Mouse (Mus musculus) gastrocnemius, postnatal 25 days (tissue): ENCODE measurements around the gene Rundc3b. TPM values are rescaled to one million over a fixed set of nuclear protein-coding genes. Genes with fewer than 3 reads are reported as not detected.

Experiments used
- DNase-seq: peaks from one replicate; pipeline ENCODE4 v3.0.0; 2022
- long read RNA-seq, 2 experiments: library from polyadenylated mRNA; stranded (forward); transcript quantifications; one replicate each; pipeline ENCODE4 v2.0.0; 2021
- total RNA-seq, 2 experiments: library from RNA; stranded (reverse); gene quantifications; 1 replicate in 1 of 2; 2 replicates in 1 of 2; pipeline ENCODE4 v1.2.3; 2021

Rundc3b gene
- under 1 TPM in 1 of 2 experiments, not detected in 1; 0.11 TPM for total RNA-seq
- long read RNA-seq, experiment 1, partial matches to known transcripts: 0 of 10 reads
- long read RNA-seq, experiment 1, other reads (novel, unspliced or antisense): 10 of 10 reads
- long read RNA-seq, experiment 2, partial matches to known transcripts: 0 of 5 reads
- long read RNA-seq, experiment 2, other reads (novel, unspliced or antisense): 5 of 5 reads

DNA sequence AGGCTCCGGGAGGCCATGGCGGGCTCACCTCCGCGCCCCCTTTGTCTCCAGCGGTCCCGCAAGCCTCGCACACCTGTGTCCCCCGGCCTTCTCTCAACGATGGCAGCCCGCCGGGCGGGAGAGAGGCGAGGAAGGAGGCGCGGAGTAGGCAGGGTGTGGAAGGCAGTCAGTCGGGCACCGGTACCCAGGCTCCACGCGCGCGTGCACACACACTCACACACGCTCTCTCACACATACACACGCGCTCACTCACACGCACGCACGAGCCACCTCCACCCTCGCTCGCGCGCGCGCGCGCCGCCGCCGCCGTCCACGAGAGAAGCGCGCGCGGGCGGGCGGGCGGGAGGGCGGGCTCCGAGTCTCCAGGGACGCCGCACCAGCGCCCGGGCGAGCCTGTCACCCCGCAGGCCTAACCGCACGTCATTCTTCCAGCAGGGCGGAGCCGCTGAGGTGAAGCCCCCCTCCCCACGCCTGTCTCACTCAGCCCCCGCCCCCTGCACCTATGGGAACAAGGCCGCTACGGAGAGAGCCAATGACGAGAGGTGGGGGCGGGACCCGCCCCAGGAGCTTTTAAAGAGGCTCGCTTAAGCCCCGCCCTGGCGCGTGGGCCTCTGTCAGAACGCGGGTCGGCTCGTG is at the start of gene Rundc3b:
TSS of gene Rundc3b (minus strand) at position 357 of the 636 bp plus-strand sequence.
- DNase-seq: peak; percentile 80

DNA sequence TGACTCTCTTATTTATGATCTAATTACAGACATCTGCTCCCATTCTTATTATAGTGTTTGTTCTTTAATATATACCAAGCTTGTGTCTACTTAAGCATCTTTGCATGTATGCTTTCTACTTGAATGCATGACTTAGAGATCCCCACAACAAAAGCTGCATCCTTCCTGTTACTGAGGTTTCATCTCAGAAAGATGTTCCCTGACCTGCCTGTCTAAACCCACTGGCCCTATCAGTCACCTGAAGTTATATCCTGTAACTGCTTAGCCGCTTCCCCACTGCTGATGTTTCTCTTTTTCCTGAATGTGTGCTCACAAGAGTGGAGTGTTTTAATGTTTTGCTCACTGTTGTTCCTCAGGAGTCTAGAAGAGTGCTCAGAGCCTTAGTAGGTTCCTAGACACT is 46.9 kb upstream of the Rundc3b start:
- no peak for DNase-seq

DNA sequence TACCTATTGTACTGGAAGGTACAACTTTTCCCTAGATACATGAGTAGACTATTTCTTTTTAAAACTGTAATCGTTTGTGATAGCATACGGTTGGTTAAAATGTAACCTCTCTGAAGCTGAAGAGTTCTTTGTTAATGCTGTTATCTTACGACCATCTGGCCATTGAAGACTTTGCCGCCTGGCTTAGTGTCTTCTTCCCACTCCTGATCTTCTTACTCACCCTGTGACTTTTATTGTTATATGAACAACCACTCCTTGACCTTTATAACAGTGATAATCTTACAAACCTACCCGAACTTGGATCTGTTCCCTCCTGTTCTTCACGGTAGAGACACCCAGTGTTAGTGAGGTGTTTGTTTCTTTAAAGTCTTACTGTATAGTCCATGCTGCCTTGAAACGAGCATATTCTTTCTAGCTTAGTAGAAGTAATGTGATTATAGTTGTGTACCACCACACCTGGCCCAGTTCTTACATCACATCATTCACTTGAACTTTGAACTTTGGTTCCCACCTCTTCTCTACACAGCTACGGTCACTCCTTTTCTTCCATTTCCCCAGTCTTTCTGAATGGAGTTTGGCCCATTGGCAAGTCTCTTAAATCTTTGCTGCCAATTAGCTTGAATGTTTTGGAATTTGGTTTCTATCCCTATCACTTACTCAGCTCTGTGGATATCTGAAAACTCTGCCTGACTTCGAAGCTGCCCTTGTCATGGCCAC is 45.2 kb upstream of the Rundc3b start:
- DNase-seq: no peak

DNA sequence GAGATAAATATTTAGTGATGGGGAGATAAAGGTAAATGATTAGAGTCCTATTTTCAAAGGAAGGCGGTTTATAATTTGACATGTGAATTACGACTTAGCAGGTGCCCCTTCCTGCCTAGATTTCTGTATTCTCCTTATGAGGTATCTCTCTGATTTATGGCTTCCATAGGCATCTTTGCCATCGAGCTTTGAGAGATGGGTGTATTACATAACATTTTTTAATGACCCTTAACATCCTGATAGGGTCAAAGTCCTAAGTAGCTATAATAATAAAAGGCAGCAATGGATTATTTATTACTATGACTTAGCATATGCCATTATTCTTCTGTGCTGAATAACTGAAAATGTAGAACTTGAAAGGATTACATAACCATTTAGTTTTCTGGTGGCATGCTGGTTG is 41.9 kb upstream of the Rundc3b start:
- no peak for DNase-seq

DNA sequence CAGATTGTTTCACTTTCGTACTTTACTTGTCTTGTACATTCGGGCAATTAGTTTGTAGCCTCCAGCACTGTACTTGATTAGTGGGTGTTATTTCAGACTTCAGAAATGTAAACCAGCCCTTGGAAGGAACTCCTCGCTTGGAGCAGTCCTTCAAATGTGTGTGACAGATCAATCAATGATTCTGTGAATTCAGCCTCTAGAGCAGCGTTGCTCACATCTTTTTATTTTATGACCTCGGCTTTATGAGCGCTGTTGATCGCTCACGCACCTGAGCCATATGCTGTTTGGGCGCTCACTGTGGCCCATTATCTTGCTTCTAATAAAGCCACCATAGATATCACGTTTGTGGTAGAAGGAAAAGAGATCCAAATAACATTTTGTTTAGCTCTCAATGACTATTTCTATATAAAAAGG is 38.0 kb upstream of the Rundc3b start:
- no peak for DNase-seq

DNA sequence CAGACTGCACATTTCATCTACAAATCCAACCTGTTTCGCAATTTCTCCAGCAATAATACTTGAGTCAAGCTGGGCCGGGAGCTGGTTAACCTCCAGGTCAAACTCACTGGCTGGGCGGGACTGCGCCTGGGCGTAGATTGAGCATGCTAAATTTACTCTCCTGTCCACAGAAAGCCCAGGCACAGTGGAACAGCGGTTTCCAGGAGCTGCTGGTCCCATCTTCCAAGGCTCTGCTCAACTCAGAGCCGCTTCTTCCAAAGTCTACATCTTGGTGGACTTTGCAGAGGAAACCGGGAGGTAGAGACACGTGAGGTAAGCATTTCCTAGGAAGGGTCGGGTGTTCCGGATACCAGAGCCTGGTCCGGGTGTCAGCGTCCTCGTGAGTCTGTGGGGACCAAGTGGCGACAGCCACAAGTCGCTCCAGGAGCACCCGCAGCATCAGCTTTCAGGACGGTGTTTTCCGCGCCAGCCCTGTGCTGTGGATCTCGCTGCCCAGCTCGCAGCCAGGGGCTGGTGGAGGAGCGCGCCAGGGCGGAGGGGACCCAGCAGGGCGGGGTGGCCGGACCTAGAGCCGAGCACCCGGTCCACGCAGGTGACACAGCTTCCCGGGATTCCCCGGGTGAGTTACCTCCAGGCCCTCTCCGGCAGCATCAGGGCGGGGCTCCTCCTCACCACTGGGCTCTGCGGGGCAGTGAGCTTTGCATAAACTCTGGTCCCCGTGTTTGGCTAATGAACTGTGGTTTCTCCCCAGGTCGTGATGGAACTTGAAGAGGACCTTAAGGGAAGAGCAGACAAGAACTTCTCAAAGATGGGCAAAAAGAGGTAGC is 37.4 kb upstream of the Rundc3b start, which contains the start of gene Abcb1a:
TSS of gene Abcb1a (plus strand) at position 167 of the 827 bp plus-strand sequence.
- DNase-seq: peak; percentile 5

DNA sequence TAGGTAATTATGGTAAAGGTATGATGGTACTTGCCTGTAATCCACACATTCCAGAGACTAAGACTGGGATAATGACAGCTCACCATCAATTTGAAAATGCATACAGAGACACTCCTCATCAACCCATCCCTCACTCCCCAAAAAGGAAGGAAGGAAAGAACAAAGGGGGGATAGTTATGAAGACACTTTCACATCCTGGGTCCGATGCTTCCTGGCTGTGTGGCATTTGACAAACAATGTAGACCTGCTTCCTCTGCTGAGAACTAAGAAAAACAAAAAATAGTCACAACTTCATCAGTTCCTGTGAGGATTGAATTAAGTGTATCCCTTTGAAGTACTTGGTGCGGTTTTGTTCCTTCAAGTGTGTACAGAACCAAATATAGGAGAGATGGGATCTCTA is 29.3 kb upstream of the Rundc3b start:
- no peak for DNase-seq

DNA sequence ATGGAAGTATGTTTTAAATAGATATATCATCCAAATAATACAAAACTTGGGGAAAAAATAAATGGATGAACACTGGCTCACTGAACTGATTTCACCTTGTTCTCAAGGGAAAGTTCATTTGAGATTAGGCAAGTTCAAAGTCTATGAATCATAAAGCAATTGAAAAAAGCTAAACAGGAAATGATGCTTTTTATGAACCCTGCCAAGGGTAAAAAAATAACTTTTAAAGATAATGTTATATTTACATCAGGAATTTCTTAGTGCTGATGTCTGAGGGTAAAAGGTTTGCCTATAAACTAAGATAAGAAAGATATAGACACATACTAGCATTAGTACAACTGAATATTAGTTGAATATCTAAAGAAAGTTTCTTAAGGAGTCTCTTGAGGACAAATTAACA is 26.0 kb upstream of the Rundc3b start:
- DNase-seq: no peak

DNA sequence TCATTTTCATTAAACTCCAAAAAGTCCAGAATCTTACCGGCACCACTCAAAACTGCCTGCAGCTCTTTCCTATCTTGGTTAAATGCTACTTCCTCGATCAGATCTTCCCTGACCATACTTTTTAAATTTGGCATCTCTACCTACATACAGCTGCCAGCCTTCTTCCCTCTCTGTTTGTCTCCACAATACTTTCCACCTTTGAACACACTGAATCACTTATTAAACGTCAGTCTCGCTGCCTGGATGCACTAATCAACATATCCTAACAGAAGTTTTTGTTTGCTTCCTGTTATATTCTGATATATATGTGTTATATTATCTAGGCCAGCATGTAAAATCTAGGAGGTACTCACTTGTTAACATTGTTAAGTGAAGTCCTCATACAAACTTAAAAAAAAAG is 25.5 kb upstream of the Rundc3b start:
- DNase-seq: no peak

DNA sequence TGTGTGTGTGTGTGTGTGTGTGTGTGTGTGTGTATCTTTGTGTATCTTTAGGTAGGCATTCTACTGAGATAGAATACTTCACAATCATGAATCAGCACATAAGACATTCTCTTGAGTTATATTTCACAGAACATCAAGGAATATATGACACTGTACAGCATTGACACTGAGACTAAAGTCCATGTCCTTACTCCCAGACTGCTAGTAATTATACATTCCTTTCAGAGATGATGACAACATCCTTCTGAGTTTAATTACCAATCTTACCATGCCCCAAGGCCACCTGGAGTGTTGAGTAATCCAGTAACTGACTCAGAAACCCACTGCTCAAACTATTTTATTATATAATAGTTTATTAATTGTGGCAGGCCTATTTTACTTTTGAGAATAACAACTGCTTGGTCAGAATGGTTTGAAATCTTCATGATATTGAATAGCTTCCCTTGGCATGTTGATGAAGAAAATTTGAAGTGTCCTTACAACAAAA is 11.8 kb upstream of the Rundc3b start:
- no peak for DNase-seq

DNA sequence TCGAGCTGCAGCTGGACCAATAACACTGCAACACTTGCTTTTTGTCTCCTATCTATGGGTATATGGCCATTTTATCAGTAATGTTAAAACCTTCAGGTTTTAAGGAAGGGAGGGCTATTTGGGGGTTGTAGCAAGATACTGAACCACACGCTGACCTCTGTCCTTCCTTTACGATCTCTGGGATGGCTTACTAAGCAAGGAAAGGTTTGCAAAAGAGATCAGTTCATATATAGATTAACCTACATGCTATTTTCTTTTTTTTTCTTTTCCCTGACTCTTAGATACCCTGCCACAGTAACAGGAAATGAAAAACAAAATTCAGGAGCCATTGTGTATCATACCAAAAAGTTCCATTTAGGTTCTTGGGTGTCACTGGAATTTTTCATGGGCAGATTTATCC is 10.1 kb upstream of the Rundc3b start:
- no peak for DNase-seq

DNA sequence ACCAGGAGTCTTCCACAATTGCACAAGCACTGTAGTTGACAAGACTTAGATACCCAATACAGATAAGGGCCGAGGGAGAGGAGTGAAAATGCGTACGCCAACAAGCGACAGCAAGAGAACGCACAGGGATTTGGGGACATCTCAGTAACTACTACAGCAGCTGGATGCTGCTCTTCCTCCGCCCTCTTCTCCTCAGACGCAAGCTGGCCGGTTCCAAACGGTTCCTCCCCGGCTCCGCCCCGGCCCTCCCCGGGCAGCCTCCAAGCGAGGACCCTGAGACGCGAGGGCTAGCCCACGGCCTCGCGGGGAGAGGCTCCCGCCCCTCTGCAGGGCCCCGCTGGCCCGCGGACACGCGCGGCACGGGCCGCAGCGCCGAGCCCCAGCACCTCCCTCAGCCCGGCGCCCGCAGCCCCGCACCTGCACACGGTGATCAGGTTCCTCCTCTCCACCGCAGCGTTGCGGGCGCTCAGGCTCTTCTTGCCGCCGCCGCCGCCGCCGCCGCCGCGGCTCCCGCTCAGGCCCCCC is 619 bp downstream of the Rundc3b start:
- DNase-seq: peak; percentile 22

DNA sequence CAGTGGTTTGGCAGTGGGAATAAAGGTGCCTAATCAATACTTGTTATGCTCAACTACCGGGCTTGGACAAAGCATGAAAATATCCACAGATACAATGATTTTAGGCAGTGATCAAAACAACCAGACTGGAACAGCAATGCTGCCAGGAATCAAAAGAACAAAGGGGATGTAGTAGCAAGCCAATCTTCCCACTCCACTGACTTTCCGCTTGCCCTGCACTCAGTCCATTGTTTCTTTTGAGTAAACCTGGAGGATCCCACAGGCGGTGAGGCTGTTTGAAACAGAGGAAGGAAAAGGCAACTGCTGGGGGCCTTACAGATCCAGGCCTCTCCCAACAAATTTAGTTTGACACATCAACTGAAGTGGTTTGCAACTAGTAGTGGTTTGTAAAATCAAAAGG is 51.6 kb downstream of the Rundc3b start:
- no peak for DNase-seq

DNA sequence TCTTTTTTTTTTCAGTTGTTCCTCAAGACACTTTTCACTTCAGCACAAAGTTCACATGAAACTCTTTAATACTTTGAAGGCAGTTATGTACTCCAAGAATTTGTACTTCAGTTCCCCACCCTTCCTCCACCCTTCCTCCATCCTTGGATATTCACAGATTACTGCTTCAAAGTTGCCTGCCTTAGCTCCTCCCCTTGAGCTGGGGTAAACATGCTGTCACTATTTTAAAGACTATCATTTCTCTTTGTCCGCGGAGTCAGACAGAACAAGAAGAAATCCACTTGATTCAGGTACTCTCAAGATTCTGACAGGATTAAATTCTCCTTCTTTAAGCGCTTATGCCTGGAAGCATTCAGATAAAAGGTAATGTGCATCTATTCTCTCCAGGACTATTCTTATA is 55.9 kb downstream of the Rundc3b start:
- no peak for DNase-seq

DNA sequence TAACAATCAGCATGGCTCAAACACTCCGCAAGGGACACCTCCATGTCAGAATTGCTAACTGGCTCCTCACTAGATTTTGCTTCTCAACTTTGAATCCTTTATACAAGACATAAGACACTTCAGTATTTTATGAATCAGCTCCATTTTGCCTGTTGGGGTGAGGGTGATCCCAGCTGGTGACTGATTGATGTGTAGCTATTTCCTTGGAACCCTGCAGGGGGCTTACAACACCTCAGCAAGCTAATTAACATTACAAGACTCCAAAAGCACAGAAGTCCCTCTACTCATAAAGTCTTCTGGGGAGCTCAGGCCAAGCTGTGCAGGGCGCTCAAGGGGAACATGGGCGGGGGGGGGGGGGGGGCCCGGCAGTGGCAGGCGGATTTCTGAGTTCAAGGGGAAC is 78.2 kb downstream of the Rundc3b start:
- DNase-seq: no peak

DNA sequence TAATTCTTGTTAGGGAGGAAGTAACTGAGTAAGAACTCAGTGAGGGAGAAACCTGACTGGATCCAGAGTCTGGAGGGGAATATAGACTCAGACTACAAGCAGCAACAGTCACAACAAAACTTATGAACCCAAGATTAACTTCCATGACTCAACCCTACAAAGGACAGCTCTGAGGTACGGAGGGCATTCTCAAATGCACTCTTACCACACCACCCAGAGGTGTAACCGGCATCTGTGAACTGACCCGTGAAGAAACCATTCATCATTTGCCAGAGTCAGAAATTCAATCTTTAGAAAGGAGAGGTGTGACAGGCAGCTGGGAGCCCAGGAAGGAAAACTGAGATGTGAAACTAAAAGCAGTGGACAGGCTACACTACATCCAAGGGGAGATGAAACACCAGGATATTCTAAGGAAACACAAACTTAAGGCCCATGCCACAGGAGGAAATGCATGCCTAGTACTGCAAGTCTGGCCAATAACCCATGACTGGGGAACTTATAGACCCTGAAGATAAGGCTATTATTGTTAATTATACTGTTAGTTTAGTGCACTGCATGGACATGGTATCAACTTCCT is 80.0 kb downstream of the Rundc3b start:
- DNase-seq: no peak

DNA sequence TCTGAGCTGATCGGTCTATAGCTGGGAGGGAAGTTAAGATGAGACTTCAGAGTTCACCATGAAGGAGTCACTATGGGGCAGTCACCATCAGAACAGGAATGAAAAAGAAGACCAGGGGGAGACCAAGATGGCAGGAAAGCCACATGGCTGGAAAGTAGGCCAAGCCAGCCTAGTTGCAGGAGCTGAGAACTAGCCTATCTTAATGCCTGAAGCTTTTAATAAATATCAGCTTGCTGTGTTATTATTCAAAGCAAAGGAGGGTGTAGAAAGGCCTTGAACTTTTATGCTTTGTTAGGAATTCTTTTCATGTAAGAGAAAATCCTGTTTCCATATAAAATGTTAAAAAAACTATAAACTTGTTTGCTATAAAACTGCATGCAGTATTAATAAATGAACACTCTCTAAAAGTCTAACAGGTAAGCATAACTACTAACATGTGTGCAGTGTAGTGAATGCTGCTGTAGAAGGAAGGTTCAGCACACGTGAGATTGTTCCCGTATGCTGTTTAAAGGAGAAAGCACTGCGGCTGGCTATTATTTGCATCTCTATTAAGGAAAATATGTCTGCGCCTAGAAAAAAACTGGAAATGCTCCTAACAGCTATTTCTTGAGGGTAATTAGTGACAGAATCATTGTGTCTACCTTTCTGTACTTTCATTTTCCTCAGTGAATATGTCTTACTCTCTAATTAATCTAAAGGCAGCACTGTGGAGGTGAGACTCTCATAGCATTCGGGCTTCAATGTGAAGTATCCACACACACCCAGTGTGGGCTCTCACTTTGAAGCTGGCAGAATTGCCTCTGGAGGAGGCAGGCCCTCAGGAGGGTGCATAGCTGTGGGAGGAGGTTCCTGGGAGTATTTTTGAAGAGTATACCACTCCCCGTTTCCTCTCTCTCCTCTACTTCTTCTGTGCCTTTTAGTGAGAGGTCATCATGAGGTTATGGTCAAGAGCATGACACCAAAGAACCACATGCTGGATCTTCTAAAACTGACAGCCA is 81.3 kb downstream of the Rundc3b start:
- no peak for DNase-seq

DNA sequence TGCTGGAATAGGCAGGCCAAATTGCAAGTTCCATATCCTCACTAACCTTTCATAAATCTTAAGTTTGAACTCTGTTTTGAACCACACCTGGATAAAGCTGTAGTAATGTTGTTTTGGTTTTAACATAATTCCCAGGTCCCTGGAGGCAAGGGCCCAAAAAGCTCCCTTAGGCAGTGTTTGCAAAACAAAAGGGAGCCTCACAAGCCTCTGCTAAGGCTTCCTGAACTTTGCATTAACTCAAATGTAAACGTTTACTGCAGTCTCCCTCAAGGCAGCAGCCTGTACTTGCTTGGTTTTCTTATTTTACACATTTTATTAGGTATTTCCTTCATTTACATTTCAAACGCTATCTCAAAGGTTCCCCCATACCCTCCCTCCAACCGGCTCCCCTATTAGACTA is 103.7 kb downstream of the Rundc3b start:
- DNase-seq: no peak

DNA sequence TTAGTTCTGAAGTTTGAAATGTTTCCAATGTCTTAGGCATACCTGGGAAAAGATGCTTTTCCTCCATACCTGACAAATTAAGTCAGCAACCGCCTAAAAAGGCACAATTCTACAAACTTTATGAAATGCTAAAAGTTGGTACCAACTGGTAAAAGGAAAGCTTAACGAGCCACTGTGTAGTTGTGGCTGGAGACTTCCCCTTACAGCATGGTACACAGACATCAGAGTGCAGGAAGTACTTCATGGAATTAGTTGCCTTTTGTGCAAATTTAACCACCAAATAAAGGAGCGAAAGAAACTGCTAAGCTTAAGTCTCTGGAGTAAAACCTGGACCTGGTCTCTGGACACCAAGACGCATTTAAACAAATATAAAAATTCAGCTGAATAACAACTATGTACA is 131.0 kb downstream of the Rundc3b start:
- DNase-seq: no peak

DNA sequence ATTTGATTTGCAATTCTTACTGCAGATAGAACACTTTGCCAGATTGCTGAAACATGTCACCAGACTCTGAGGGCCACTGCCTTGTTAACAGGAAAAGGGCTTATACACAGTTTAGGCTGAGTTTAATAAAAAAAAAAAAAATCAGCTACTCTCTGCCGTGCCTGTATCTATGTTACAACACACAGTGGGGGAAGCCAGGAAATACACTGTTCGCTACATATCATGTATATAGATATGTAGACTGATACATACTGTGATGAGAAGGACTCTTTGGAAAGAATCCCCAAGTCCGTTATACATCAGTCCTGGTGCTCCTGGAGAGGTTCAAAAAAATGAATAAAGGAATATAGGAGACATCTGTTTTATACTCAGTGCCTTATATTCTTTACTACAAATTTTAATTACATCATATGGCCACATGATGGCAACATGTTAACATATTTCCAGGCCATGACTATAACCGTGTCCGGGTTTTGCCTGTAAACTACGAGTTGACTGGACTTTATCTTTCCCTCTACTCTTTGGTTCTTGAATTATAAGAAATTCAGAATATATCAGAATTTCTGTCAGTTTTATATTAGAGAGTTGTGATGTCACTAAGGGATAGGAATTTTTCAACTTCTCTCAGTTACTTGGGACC is 133.2 kb downstream of the Rundc3b start:
- no peak for DNase-seq
